Mouse (Mus musculus): ENCODE measurements around the gene Dxo. TPM values are rescaled to one million over a fixed set of nuclear protein-coding genes. Genes with fewer than 3 reads are reported as not detected.
"Not testable (repeated sequence)": the region's sequence is repeated elsewhere in the genome, so short reads cannot be mapped to it uniquely, and the experiment has no call there.

Gene Dxo
- total RNA-seq (2021): 10 to 100 TPM; 35.9 to 39.3 TPM
- long read RNA-seq, experiment 1, partial matches to known transcripts: 14 of 26 reads
- long read RNA-seq, experiment 1, other reads (novel, unspliced or antisense): 8 of 26 reads
- long read RNA-seq, experiment 2, transcript Dxo-211 (7 exons, 1,447 nt): major isoform, 6 of 33 reads
- long read RNA-seq, experiment 2, partial matches to known transcripts: 8 of 33 reads
- long read RNA-seq, experiment 2, other reads (novel, unspliced or antisense): 13 of 33 reads

GRCm38 (mm10) chr17:34836856-34837221 lies at the start of gene Dxo, which contains the start of gene Stk19:
TSS of gene Dxo (plus strand) at chr17:34837019.
TSS of gene Stk19 (minus strand) at chr17:34836945.
- DNase-seq (ENCODE audit: low spot score in 2 of 2): peak; percentile 98

- DNase-seq (ENCODE audit: low spot score in 2 of 2): no peak
Measured at GRCm38 (mm10) chr17:34795016-34795415, 41.8 kb upstream of the Dxo start.

DNA sequence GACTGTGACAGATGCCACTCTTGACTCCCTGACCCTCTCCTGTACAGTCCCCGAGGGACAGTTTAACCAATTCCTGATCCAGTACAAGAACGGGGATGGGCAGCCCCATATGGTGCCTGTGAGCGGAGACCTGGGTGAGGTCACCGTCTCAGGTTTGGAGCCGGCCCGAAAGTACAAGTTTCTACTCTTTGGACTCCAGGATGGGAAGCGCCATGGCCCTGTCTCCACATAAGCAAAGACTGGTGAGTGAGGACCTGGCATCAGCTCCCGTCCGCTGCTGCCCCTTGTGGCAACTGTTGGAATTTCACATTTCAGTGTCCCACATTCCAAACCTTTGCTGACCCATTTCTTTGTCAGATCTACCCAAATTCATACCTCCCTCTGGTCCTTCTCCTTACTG lies 41.2 kb upstream of the Dxo start:
- peak; percentile 13 to 31 for DNase-seq (ENCODE audit: low spot score in 2 of 2)

DNA sequence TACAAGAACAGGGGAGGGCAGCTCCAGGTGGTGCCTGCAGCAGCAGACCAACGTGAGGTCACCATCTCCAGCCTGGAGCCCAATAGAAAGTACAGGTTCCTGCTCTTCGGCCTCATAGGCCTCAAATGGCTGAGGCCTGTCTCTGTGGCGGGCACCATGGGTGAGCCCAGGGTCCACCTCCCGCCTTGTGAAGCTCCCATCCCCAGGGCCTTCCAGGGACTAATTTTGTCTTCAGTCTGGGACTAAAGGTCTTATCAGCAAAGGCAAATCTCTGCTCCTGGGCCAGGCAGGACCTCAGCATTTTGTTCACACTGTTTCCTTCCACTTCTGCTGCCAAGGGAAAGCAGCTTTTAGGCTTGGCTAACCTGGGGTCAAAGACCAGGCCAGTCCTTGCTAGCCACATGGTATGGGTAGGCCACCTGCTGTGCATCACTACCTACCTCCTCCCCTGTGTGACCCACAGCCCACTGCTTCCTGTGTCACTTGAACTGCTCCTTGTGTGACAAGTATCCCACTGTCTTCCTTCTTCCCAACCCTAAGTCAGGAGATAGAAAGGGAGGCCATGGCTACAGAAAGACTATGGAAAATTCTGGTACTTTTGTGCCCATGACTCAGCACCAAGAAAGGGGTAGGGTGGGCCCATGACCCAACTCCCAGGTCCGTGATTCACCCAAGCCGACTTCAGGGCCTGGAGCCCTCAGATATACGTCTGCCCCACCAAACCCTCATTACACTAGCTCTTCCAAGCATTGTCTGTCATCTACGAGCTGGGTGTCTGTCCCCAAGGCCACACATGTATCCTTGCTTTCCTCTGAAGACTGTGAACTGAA lies 40.3 kb upstream of the Dxo start:
- no peak for DNase-seq (ENCODE audit: low spot score in 2 of 2)

GRCm38 (mm10) chr17:34797211-34797995 lies 39.4 kb upstream of the Dxo start:
- DNase-seq (ENCODE audit: low spot score in 2 of 2): not testable (repeated sequence)

DNA sequence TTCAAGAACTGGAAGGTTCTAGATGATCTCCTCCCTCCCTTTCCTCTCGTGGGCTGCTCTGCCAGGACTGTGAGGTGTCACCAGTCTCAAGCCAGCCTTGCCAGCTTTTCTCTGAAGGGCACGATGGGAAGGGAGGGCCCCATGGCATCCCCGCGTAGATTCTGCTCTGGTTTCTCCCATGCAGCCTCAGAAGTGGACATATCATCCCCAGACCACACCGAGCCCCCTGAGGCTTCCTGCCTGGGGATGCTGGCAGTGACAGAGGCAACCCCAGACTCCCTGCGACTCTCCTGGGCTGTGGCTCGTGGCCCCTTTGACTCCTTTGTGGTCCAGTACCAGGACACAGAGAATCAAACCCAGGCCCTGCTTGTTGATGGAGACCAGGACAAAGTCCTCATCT lies 38.7 kb upstream of the Dxo start:
- not testable (repeated sequence) for DNase-seq (ENCODE audit: low spot score in 2 of 2)

- no peak for DNase-seq (ENCODE audit: low spot score in 2 of 2)
Measured at GRCm38 (mm10) chr17:34798866-34799530, 37.8 kb upstream of the Dxo start.

- DNase-seq (ENCODE audit: low spot score in 2 of 2): no peak
Measured at GRCm38 (mm10) chr17:34799531-34799925, 37.3 kb upstream of the Dxo start.

DNA sequence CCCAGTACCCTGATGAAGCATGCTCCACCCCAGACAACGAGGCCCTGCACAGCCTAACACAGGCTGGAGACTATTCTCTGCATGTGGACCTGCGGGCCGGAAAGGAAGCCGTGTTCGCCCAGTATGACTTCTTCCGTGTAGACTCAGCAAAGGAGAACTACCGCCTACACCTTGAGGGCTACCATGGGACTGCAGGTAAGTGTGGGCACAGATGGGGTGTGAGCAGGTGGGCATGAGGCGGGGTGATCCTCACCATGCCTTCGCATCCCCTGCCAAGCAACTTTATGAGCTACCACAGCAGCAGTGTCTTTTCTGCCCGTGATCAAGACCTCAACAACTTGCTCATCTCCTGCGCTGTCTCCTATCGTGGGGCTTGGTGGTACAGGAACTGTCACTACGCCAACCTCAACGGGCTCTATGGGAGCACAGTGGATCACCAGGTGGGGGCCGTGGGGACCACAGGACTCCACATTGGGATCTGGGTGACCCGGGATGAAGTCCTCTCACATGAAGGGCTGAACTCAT lies 36.0 kb upstream of the Dxo start:
- DNase-seq (ENCODE audit: low spot score in 2 of 2): not testable (repeated sequence)

DNA sequence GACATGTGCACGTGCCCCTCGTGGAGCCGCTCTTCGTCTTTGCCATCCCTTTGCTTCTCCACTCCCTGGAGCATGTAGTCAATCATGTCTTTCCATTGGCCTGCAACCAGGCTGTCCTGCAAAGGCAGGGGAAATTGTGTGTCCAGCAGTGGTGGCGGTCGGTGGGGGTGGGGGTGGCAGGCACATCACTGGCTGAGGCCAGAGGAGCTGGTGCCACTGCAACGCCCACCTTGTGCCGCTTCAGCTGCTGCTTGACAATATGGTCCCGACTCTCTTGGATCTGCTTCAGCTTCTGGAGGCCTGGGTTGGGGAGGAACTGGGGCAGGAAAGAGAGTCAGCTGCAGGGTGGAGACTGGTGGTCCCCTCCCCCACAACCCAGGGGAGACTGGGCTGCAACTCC lies 34.1 kb upstream of the Dxo start:
- not testable (repeated sequence) for DNase-seq (ENCODE audit: low spot score in 2 of 2)

GRCm38 (mm10) chr17:34803367-34803766 lies 33.5 kb upstream of the Dxo start:
- DNase-seq (ENCODE audit: low spot score in 2 of 2): not testable (repeated sequence)

- not testable (repeated sequence) for DNase-seq (ENCODE audit: low spot score in 2 of 2)
Measured at GRCm38 (mm10) chr17:34804301-34804700, 32.5 kb upstream of the Dxo start, which contains the start of gene Cyp21a1. TSS of gene Cyp21a1 (minus strand) at chr17:34804561.

DNA sequence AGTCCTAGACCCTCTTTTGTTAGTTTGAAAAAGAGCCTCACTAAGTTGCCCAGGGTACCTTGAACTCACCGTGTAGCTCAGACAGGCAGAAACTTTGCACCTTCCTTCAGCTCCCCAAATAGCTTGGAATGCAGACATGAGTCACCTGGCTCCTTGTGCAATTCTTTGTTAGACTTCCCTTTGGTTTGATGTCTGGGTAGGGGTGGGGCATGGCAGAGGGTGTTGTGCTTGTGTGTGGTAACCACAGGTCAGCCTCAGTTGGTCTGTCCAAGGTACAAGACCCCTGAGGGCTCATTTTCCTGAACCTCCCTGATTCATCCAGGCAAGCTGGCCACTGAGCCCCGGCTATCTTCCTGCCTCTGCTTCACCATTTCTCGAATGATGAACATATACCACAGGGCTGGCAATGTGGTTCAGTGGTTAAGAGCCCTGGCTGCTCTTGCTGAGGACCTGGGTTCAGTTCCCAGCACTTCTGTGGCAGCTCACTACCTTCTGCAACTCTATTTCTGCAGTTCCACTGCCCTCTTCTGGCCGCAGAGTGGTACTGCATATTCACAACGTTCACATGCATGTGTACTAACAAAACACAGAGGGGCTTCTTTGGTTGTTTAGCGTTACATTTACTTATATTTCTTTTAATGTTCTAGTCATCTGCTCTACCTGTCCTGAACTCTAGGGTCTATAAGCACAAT lies 31.8 kb upstream of the Dxo start:
- no peak for DNase-seq (ENCODE audit: low spot score in 2 of 2)

- DNase-seq (ENCODE audit: low spot score in 2 of 2): no peak
Measured at GRCm38 (mm10) chr17:34807176-34807575, 29.6 kb upstream of the Dxo start.

DNA sequence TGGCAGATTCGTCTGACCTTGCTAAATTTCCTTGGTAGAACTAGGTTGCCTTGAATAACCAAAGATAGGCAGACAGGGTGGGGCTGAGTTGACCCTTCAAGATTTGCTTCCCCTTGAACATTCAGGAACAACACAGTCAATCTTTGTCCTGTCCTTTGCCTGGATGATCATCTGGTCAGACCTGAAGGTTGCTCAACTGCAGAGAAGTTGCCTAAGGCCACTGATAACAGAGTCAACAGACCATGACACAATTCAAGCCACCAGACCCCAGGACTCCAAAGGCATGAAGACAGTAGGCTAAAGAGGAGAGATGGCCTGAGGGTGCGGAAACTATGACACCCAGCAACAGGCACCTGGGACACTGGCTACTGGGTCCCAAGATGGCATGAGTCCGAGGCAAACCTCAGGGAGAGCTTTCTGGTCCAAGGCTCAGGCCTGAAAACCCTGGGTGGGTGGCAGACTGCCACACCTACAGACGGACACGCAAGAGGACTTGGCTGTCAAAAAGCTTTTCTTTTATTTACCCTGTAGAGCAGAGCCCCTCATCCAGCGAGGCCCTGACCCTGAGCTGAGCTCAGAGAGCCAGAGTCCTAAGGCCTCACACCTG lies 28.1 kb upstream of the Dxo start:
- DNase-seq (ENCODE audit: low spot score in 2 of 2): no peak

DNA sequence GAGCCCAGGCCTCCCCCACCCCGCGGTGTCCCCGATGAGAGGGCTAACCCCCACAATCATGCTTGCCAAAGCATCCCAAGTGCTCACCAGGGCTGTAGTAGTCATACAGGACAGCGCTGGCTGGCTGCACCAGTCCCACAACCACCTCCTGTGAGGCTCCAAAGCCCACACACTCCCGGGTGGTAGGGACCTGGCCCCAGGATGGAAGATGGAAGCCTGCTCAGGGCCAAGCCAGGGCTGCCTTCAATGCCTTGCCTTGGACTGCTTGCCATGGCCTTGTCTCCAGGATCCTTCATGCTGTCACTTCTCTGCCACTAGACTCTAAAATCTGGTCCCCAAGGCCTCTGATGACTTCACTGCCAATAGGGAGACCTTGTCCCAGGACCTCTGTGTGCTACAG lies 26.4 kb upstream of the Dxo start:
- not testable (repeated sequence) for DNase-seq (ENCODE audit: low spot score in 2 of 2)

DNA sequence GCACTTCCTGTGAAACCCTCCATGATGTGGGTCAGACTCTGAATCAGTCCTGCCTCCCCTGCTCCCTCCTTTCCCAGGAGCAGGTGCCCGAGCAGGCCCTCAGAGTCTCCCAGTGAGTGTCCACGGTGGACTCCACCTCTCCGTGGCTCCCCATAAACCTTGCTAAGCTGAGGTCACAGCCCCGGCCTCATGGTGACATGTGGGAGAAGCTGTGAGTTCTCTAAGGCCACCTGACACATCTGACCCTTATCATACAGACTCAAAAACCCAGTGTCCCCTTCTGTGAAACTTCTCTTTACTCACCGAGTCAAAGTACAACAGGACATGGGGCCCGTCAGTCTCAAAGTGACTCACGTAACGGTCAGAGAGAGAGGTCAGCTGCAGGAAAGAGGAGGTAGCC lies 26.0 kb upstream of the Dxo start:
- DNase-seq (ENCODE audit: low spot score in 2 of 2): not testable (repeated sequence)

DNA sequence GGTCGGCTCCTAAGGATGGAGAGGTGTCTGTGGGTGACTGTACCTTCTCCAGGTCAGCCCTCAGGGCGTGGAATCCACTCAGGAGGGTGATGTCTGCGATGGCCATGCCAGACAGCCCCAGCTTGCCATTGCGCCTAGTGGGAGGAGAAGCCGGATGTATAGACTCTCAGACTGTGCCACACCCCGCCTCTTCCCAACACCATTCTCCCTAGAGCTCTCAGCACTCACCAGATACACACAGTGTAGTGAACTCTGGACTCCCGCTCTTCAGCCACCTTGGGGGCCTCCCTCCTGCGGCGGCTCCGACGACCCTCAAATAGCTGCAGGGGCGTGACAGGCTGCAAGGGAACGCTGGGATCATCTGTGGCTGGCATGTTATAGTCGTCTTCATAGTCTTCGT lies 25.5 kb upstream of the Dxo start:
- DNase-seq (ENCODE audit: low spot score in 2 of 2): no peak

GRCm38 (mm10) chr17:34813747-34814146 lies 23.1 kb upstream of the Dxo start:
- DNase-seq (ENCODE audit: low spot score in 2 of 2): not testable (repeated sequence)

Data from layer of hippocampus, postnatal 14 days (tissue).